Mouse (Mus musculus) CD8-positive naive resting alpha-beta T cell, adult 57 days (primary cell): ENCODE data around the gene Lexm. TPM values are rescaled to one million over a fixed set of nuclear protein-coding genes. Genes with fewer than 3 reads are reported as not detected.

ENCODE experiments used
- total RNA-seq: library from RNA; stranded (reverse); gene quantifications from one replicate; pipeline ENCODE4 v1.2.4, GENCODE M21; 2023

Gene Lexm
- total RNA-seq = not detected

DNA sequence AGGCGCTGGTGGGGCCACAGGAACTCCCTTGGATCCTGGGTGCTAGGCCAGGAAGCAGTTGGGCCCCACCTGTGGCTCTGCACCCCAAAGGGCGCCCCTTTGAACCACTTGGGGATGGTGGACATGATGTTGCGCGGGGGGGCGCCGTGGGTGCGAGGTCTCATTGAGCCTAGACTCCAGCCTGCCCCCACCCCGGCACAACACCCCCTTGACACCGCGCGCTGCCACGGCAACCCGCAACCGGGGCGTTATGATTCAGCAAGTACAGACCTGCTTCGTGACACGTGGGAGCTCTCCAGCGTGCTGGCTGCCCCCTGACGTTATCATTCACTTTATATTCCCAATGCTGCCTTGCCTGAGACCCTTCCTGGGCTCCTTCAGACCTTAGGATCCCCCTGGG is at the start of gene Lexm:
Lexm (minus strand) TSS at position 186 of the 400 bp plus-strand sequence.

DNA sequence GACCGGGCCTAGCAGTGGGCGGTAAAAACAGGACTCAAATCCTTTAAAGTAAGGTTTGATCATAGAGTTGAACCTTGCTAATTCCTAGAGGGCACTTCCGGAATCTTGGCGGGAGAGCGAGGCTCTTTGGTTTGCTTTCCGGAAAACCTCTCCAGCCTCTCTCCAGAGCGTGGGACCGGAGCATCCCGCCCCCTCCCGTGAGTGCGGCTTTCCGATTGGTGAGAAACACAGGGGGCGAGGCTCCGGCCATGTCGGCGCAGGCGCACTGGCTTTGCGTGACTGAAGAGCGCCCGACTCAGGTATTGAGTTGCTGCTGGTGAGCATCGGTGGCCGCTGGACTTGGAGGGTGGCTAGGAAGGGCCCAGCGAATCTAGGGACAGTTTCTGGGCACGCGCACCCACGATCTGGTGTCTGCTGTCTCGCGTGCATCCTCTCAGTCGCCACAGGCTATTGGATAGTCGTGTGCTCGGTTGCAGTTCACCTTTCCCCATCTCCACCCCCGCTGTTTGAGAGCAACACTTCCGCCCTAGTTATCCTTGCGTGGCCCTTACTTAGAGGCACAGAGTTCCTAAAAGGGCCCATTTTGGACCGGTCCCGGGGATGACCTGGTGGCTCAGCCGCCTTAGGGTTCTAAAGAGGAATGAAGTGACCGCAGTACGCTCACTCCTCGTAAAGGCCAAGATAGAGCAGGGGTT is 33.9 kb upstream of the Lexm start, which contains the start of gene Pars2:
Pars2 (plus strand) TSS at position 237 of the 695 bp plus-strand sequence.

DNA sequence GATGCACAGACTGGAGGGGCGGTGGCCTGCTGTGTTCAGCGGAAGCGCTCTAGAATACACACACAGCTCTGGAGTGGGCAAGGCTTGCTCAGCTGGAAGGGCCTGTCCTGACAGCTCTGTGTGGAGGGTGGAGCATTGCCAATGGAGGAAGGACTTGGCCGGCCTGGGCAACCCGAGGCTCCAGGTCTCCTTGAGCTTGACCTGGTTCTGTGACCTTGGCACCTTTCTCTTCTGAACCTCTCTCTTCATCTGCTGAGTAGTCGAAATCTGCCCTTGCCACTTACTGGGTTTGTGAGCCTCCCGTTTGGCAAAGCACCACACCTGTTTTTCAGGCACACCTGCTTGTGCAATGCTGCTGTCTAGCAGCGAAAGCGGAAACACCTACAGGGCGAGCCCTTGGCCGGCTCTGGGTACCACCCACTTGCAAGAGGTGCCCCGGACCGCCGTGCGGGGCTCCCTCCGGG is 5.0 kb upstream of the Lexm start, which contains the start of gene Ttc22:
Ttc22 (plus strand) TSS at position 403 of the 464 bp plus-strand sequence.

DNA sequence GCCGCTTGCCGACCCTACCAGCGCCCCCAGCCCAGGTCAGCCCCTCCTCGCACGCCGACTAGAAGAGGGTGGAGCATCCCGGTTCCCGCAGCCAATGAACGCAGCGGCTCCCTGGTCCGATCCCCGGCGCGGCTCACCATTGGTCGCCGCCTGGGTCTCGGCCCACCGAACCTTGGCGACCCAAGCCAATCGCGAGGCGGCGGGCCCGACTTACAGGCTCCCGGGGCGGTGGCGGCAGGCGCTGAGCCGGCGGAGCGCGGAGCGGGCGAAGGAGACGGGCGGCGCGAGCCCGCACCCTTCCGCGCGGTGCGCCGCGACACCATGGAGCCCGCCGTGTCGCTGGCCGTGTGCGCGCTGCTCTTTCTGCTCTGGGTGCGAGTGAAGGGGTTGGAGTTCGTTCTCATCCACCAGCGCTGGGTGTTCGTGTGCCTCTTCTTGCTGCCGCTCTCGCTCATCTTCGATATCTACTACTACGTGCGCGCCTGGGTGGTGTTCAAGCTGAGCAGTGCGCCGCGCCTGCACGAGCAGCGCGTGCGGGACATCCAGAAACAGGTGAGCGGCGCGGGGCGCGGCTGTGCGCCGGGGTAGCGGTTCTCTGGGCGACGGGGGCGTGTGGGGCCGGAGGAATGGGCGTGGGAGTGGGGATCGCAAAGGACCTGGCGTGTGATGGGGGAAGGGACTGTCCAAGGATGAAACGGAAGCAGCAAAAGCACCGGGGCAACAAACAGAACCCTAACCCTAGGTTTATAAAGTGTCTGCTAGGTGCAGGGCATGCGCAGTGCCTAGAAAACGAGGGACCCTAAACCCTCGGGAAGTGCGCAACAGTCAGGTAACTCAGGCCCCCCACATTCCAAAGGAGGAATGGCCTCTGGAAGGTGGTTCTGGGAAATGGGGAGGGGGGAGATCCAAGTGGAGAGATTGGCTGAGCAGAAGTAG is 55.9 kb downstream of the Lexm start, which contains the start of gene Dhcr24:
Dhcr24 (plus strand) TSS at position 193 of the 936 bp plus-strand sequence.

Other genes starting within 250 kb of the Lexm start
- gene Pcsk9, start 152.9 kb downstream of the Lexm start, total RNA-seq = 0.18 TPM
- gene Bsnd, start 125.0 kb downstream of the Lexm start, total RNA-seq = not detected
- 13.0 TPM for gene Dhcr24, start 56.2 kb downstream of the Lexm start, total RNA-seq
- not detected for gene Ttc22, start 5.2 kb upstream of the Lexm start, total RNA-seq
- gene Pars2, start 33.8 kb upstream of the Lexm start, total RNA-seq = 6.3 TPM
- gene Ttc4, start 61.7 kb upstream of the Lexm start, total RNA-seq = 32.1 TPM
- gene Mroh7, start 113.7 kb upstream of the Lexm start, total RNA-seq = not detected
- not detected for gene Fam151a, start 116.6 kb upstream of the Lexm start, total RNA-seq
- 3.2 TPM for gene Acot11, start 187.8 kb upstream of the Lexm start, total RNA-seq